Mouse (Mus musculus) embryonic facial prominence, embryonic 13.5 days (tissue): Measurements from ENCODE around the gene Ndufv1. TPM values are rescaled to one million over a fixed set of nuclear protein-coding genes. Genes with fewer than 3 reads are reported as not detected.

Experiments used
- ATAC-seq: fragments of 200-750 bp; cut with Nextera tagmentation; 2 replicates; pipeline ENCODE4 v1.8.0; 2017; ENCODE audit warnings: low read depth; ENCODE audit not compliant: insufficient number of reproducible peaks, insufficient read depth, low FRiP score, low TSS enrichment
- H3K27ac ChIP-seq: fragments of 300-500 bp; sonication (generic); 2 replicates; pipeline ENCODE4 v1.5.1; 2015; ENCODE audit warnings: moderate library complexity, mild to moderate bottlenecking, inconsistent platforms
- H3K27me3 ChIP-seq: fragments of 300-500 bp; sonication (generic); 2 replicates; pipeline ENCODE4 v1.6.1; 2015; ENCODE audit warnings: mild to moderate bottlenecking, inconsistent platforms
- H3K36me3 ChIP-seq: fragments of 300-500 bp; sonication (generic); 2 replicates; pipeline ENCODE4 v1.6.1; 2015; ENCODE audit warnings: mild to moderate bottlenecking, inconsistent platforms
- H3K4me1 ChIP-seq: fragments of 300-500 bp; sonication (generic); 2 replicates; pipeline ENCODE4 v1.6.1; 2015; ENCODE audit warnings: inconsistent platforms
- H3K4me2 ChIP-seq: fragments of 300-500 bp; sonication (generic); 2 replicates; pipeline ENCODE4 v1.6.1; 2015; ENCODE audit warnings: moderate library complexity, mild to moderate bottlenecking, inconsistent platforms
- H3K4me3 ChIP-seq: fragments of 300-500 bp; sonication (generic); 2 replicates; pipeline ENCODE4 v1.5.1; 2015; ENCODE audit warnings: mild to moderate bottlenecking, inconsistent platforms
- H3K9ac ChIP-seq: fragments of 300-500 bp; sonication (generic); 2 replicates; pipeline ENCODE4 v1.6.1; 2015; ENCODE audit warnings: mild to moderate bottlenecking, inconsistent platforms
- H3K9me3 ChIP-seq: fragments of 300-500 bp; sonication (generic); 2 replicates; pipeline ENCODE4 v1.6.1; 2016; ENCODE audit warnings: inconsistent platforms
- WGBS: fragments of 180-500 bp; shearing (Covaris S2); methylation state at CpG from one replicate; pipeline ENCODE4 v1.1.7; 2015; ENCODE audit warnings: mixed read lengths; 5-methylcytosine and 5-hydroxymethylcytosine counted together
- polyA plus RNA-seq: library from polyadenylated mRNA; unstranded; fragments of >200 nt; fragmentation: Nextera tagmentation; extraction: Ambion mirVana; gene quantifications from 2 replicates; pipeline ENCODE4 v1.2.1, GENCODE M21; 2015

Ndufv1 gene
- polyA plus RNA-seq, 1 experiment from 2014 or later: 206 TPM

DNA sequence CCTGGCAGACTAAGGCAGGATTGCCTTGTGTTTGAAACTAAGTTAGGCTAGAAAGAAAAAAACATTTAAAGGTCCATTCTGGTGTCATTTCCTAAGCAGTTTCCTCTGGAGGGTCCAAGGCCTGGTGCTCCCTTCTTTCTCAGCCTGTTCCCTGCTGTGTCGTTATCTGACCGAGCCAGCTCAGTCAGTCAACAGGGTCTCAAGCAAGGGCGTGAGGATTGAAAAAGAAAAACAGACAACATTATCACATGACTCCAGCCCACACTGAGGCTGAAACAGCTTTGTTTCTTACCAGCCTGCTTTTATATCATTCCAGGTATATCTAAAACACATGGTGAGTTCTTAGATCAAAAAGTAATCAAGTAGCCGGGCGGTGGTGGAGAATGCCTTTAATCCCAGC lies 3.0 kb upstream of the Ndufv1 start:
- Histone ChIP-seq H3K27me3 (no peaks in the 10 kb centered on the region), H3K4me2 (no peak overlapping the region), H3K27ac (no peak overlapping the region), H3K9ac (no peak overlapping the region), H3K36me3 (peaks cover 5% of the 10 kb centered on the region; the same call in 1 of the 2 replicates), H3K9me3 (no peaks in the 10 kb centered on the region), H3K4me1 (peaks cover 20% of the 10 kb centered on the region), H3K4me3 (no peak overlapping the region)
- 44% methylated on average over 5 of the region's 5 CpGs for WGBS
- no peak for ATAC-seq

DNA sequence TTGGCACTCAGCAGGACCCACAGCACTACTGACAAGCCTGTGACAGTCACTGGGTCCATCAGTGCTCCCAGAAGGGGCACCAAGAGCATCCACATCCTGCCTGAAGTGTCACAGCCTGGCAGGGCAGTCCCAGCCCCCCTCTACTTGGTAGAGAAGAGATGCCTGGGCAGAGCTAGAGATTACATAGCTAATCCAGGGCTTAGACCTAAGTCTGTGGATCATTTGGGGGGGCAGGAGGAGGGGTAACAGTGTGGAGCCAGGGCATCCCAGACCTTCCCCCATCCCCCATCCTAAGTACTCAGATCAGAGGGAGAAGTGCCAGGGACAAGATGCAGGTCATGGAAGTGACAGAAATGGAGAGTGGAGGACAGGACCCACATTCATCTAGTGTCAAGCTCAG lies 2.2 kb upstream of the Ndufv1 start:
- peaks cover 8% of the 10 kb centered on the region for H3K36me3 ChIP-seq
- no peak overlapping the region for H3K4me3 ChIP-seq
- no peak for ATAC-seq
- H3K4me2 ChIP-seq: no peak overlapping the region
- no peaks in the 10 kb centered on the region for H3K27me3 ChIP-seq
- H3K4me1 ChIP-seq: peaks cover 20% of the 10 kb centered on the region
- peak overlapping the region; percentile 32; the same call in 1 of the 2 replicates for H3K9ac ChIP-seq
- H3K9me3 ChIP-seq: no peaks in the 10 kb centered on the region
- H3K27ac ChIP-seq: no peak overlapping the region

DNA sequence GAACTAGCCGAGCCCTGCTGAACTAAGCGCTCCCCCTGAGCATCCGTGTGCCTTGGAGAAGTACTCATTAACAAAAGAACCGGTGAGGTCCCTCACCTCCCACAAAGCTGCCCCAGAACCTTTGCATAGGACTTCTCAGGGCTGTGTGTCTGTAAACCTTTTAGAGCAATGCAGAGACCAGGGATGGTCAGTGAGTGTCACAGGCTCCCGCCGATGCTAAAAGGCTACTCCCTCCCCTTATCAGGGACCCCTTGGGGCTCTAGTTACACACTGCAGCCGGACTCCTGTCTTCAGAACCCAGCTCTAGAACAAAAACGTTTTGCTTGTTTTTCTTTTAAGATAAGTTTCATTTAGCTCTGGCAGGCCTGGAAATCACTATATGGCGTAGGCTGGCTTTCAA lies 460 bp upstream of the Ndufv1 start:
- 18% methylated on average over 9 of the region's 9 CpGs for WGBS
- no peak; the same call in 1 of the 2 replicates for ATAC-seq
- Histone ChIP-seq H3K27ac (0 out of 2 replicates have a peak overlapping the region, but pooled peaks have one; percentile 12), H3K9ac (peak overlapping the region; percentile 71), H3K4me1 (peaks cover 11% of the 10 kb centered on the region), H3K9me3 (no peaks in the 10 kb centered on the region), H3K36me3 (peaks cover 25% of the 10 kb centered on the region), H3K4me3 (peak overlapping the region; percentile 87), H3K4me2 (peak overlapping the region; percentile 72), H3K27me3 (no peaks in the 10 kb centered on the region)

DNA sequence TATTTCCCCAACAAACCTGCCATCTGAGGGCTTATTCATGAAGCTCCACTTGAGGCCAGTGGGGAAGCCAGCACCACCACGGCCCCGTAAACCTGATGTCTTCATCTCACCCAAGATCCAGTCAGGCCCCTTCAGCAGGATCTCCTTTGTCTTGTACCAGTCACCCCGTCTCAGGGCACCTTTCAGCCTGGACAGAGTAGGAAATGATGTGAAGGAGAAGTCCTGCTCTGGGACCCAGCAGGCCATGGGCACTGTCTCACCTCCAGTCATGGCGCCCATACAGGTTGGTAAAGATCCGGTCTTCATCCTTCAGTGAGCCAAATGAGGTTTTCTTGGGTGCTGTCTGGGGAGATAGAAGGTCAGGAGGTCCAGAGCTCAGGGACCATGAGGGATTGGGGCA lies 1.5 kb downstream of the Ndufv1 start:
- Histone ChIP-seq H3K9me3 (no peaks in the 10 kb centered on the region), H3K27me3 (no peaks in the 10 kb centered on the region), H3K4me2 (peak overlapping the region; percentile 16; the same call in 1 of the 2 replicates), H3K27ac (no peak overlapping the region), H3K9ac (no peak overlapping the region), H3K4me1 (peaks cover 11% of the 10 kb centered on the region), H3K36me3 (peaks cover 45% of the 10 kb centered on the region), H3K4me3 (no peak overlapping the region)
- no peak for ATAC-seq
- WGBS: 88% methylated on average over 5 of the region's 5 CpGs

DNA sequence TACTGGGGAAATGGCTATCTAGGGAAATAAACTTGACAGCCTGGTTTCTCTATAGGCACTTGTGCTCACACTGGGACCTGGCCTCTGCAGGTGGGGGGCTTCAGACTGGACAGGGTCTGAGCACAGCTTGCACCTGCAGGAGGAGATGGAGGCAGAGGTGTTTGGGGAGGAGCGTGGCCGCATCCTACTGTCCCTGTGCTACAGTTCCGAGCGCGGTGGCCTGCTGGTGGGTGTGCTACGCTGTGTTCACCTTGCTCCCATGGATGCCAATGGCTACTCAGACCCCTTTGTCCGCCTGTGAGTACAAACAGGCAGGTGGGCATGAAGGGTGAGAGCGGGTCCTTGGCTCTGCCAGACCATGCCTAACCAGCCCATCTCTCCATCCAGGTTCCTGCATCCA lies 6.6 kb downstream of the Ndufv1 start:
- Histone ChIP-seq H3K27me3 (no peaks in the 10 kb centered on the region), H3K4me1 (peaks cover 10% of the 10 kb centered on the region), H3K36me3 (peaks cover 60% of the 10 kb centered on the region), H3K27ac (no peak overlapping the region), H3K4me3 (no peak overlapping the region), H3K4me2 (no peak overlapping the region), H3K9me3 (no peaks in the 10 kb centered on the region), H3K9ac (no peak overlapping the region)
- ATAC-seq: no peak
- WGBS: 91% methylated on average over 8 of the region's 8 CpGs

DNA sequence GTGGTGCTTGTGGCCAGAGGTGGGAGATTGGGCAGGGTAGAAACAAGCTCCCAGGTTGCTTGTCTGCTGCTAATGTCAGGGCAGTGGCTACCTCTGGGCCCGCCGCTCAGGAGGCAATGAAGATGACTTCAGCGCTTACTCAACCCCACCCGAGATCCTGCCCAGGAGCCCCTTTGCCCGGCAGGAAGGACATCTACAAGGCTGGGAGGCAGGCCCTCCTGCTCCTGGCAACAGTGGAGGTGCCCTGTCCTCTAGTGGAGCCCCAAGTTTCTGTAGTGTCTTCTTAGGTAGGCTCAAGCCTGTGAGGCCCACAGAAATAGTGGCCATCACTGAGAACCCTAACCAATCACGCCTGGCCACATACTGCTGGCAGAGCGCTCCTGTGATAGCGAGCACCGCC lies 7.5 kb downstream of the Ndufv1 start:
- Histone ChIP-seq H3K4me2 (no peak overlapping the region), H3K27ac (no peak overlapping the region), H3K36me3 (peaks cover 57% of the 10 kb centered on the region), H3K9me3 (no peaks in the 10 kb centered on the region), H3K27me3 (no peaks in the 10 kb centered on the region), H3K4me1 (peaks cover 12% of the 10 kb centered on the region), H3K9ac (no peak overlapping the region), H3K4me3 (no peak overlapping the region)
- WGBS: 87% methylated on average over 9 of the region's 9 CpGs
- ATAC-seq: no peak

DNA sequence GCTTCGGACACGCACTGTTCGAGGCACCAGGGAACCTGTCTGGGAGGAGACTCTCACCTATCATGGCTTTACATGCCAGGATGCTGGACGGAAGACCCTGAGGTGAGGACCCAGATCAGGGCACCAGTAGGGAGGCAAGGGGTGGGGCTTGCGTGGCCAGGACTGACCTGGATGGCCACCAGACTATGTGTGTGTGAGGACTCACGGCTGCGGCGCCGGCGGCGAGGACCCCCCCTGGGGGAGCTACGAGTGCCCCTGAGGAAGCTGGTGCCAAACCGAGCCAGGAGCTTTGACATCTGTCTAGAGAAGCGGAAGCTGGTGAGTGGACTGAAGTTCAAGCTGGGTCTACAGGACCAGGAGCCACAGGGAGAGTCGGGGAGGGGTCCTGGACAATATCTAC lies 8.3 kb downstream of the Ndufv1 start:
- WGBS: 89% methylated on average over 15 of the region's 15 CpGs
- no peak for ATAC-seq
- peaks cover 17% of the 10 kb centered on the region for H3K4me1 ChIP-seq
- no peaks in the 10 kb centered on the region for H3K9me3 ChIP-seq
- H3K27me3 ChIP-seq: no peaks in the 10 kb centered on the region
- no peak overlapping the region for H3K4me3 ChIP-seq
- H3K4me2 ChIP-seq: no peak overlapping the region
- no peak overlapping the region for H3K9ac ChIP-seq
- H3K36me3 ChIP-seq: peaks cover 49% of the 10 kb centered on the region
- no peak overlapping the region for H3K27ac ChIP-seq

DNA sequence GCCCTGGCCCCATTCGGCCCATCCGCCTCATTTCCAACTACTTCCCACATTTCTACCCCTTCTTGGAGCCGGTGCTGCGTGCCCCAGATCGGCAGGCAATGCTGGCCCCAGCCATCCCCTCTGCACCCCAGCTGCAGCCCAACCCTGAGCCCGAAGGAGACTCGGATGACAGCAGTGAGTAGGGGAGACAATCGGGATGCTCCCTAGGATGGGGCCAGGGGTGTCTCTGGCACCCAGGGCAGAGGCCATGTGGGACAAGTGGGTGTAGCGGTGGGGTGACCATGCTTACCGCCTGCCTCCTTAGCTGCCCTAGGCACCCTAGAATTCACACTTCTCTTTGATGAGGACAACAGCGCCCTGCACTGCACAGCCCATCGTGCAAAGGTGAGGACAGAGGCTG lies 9.0 kb downstream of the Ndufv1 start:
- no peak overlapping the region for H3K27ac ChIP-seq
- no peak overlapping the region for H3K4me3 ChIP-seq
- peaks cover 42% of the 10 kb centered on the region for H3K36me3 ChIP-seq
- H3K4me1 ChIP-seq: peaks cover 20% of the 10 kb centered on the region
- no peaks in the 10 kb centered on the region for H3K27me3 ChIP-seq
- WGBS: 79% methylated on average over 12 of the region's 12 CpGs
- ATAC-seq: no peak
- no peaks in the 10 kb centered on the region for H3K9me3 ChIP-seq
- H3K4me2 ChIP-seq: no peak overlapping the region
- H3K9ac ChIP-seq: 0 out of 2 replicates have a peak overlapping the region, but pooled peaks have one; percentile 16

DNA sequence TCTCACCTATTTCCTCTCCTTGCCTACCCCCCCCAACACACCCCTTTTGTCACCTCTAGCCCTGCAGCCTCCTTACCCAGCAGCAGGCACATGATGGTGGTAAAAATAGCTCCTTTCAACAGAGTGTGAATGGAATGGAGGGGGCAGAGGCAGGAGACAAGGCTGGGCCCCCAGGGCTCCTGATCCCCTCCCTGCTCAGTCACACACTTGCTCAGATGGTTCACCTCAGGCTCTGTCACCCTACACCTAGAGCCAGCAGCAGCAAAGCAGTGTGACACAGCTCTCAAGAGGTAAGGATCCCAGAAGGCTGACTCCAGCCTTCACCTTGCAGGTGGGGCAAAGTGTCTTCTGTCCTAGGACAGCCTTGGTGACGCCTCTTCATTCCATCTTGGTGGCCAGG lies 9.5 kb downstream of the Ndufv1 start, which contains the start of gene Doc2g:
Doc2g (plus strand) TSS at position 202 of the 400 bp plus-strand sequence.
- Histone ChIP-seq H3K27me3 (no peaks in the 10 kb centered on the region), H3K9ac (0 out of 2 replicates have a peak within 1 kb of the TSS, but pooled peaks have one; percentile 16), H3K27ac (no peak within 1 kb of the TSS), H3K36me3 (peaks cover 37% of the 10 kb centered on the region), H3K4me2 (no peak within 1 kb of the TSS), H3K4me3 (no peak within 1 kb of the TSS), H3K9me3 (no peaks in the 10 kb centered on the region), H3K4me1 (peaks cover 20% of the 10 kb centered on the region)
- WGBS: 67% methylated on average over 1 of the region's 1 CpGs
- no peak for ATAC-seq

DNA sequence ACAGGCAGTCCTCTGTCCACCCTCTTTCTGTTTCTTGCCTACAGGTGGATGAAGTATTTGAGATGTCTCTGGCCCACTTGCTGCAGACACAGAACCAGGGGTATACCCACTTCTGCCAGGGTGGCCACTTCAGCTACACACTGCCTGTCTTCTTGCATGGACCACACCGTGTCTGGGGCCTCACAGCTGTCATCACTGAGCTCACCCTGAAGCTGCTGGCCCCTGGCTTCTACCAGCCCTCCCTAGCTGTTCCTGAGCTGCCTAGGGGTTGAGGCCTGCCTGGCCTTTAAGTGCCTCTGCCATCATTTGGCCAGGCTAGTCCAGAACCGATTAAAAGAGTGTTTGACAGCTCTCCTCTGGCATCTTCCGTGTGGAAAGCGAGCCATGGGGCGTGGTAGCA lies 10.9 kb downstream of the Ndufv1 start:
- peak overlapping the region; percentile 95 for H3K9ac ChIP-seq
- peaks cover 23% of the 10 kb centered on the region for H3K36me3 ChIP-seq
- no peak overlapping the region for H3K27ac ChIP-seq
- H3K27me3 ChIP-seq: no peaks in the 10 kb centered on the region
- ATAC-seq: no peak
- H3K4me2 ChIP-seq: peak overlapping the region; percentile 87
- 87% methylated on average over 5 of the region's 5 CpGs for WGBS
- peaks cover 20% of the 10 kb centered on the region for H3K4me1 ChIP-seq
- H3K4me3 ChIP-seq: no peak overlapping the region
- H3K9me3 ChIP-seq: no peaks in the 10 kb centered on the region

DNA sequence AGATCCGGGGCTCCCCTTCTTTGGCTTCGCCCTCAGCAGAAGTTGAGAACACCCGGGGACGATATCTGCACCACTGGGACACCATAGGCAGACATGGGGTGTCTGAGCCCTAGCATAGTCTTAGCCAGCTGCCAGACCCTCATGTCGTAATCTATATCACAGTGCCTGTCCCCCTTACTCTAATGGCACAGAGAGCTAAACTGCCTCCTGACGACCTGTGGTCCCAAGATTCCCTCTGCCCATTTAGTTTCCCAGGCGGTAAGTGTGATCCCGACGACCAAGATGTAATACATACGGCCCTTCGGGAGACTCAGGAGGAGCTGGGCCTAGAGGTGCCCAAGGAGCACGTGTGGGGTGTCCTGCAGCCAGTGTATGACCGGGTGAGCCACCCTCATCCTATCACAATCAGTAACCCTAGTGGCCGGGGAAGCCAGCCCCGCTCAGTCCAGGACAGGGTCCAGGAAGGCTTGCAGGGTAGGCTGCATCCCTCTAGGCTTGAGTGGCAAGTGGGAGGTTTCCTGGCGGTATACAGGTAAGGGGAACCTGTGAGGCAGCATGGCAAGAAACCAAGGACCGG lies 11.6 kb downstream of the Ndufv1 start:
- H3K9ac ChIP-seq: peak overlapping the region; percentile 95
- peak overlapping the region; percentile 76 for H3K4me3 ChIP-seq
- H3K9me3 ChIP-seq: no peaks in the 10 kb centered on the region
- peaks cover 20% of the 10 kb centered on the region for H3K4me1 ChIP-seq
- ATAC-seq: no peak
- H3K36me3 ChIP-seq: peaks cover 16% of the 10 kb centered on the region
- no peaks in the 10 kb centered on the region for H3K27me3 ChIP-seq
- WGBS: 13% methylated on average over 17 of the region's 17 CpGs
- H3K27ac ChIP-seq: peak overlapping the region; percentile 94
- peak overlapping the region; percentile 87 for H3K4me2 ChIP-seq

DNA sequence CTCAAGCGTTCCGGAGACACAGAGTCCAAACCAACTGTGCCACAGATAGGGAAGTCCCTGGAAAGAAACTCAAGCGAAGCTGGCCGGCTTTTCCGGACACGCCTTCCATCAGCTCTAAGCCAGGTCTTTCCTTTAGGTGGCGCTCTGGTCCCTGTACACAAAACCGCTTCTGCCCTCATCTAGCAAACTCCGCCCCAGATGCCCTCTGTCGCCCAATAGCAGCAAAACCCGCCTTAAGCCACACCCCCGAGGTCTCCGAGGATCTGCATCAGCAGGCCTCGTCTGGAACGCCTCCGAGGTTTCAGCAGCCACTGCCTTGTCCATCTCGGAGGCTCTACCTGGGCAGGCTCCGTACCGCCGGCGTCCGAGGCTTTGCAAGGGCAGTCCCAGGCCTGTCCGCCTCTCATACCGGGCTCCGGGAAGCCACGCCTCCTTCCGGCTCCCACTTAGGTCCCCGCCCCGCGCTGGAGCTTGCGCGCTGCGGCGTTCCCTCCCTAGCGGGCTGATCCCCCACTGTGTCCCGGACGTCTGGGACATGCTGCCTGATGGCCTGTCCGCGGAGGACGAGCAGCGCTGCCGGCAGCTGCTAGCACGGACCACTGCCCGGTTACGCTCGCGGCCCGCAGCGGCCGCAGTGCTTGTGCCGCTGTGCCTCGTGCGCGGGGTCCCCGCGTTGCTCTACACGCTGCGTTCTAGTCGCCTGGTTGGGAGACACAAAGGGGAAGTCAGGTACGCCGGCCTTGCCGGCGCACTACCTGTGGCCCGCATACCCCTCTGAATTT lies 12.3 kb downstream of the Ndufv1 start, which contains the start of the genes Nudt8 and Gm49405:
Nudt8 (plus strand) TSS at position 462 of the 782 bp plus-strand sequence.
Gm49405 (plus strand) TSS at position 508 of the 782 bp plus-strand sequence.
- H3K4me2 ChIP-seq: peak within 1 kb of the TSS; percentile 87
- WGBS: under 1% methylated on average over 64 of the region's 64 CpGs
- H3K9ac ChIP-seq: peak within 1 kb of the TSS; percentile 95
- H3K27me3 ChIP-seq: no peaks in the 10 kb centered on the region
- peaks cover 22% of the 10 kb centered on the region for H3K4me1 ChIP-seq
- no peaks in the 10 kb centered on the region for H3K9me3 ChIP-seq
- H3K36me3 ChIP-seq: peaks cover 11% of the 10 kb centered on the region
- H3K27ac ChIP-seq: peak within 1 kb of the TSS; percentile 94
- peak within 1 kb of the TSS; percentile 76 for H3K4me3 ChIP-seq
- peak; percentile 86 for ATAC-seq
